Mouse (Mus musculus): Measurements from ENCODE around the gene Calm2. TPM values are rescaled to one million over a fixed set of nuclear protein-coding genes. Genes with fewer than 3 reads are reported as not detected.
A peak's percentile ranks its signal among the peaks of the same experiment; 100 is the strongest.

The Calm2 gene
- polyA plus RNA-seq, 1 experiment from 2014 or later: 1,017 TPM

DNA sequence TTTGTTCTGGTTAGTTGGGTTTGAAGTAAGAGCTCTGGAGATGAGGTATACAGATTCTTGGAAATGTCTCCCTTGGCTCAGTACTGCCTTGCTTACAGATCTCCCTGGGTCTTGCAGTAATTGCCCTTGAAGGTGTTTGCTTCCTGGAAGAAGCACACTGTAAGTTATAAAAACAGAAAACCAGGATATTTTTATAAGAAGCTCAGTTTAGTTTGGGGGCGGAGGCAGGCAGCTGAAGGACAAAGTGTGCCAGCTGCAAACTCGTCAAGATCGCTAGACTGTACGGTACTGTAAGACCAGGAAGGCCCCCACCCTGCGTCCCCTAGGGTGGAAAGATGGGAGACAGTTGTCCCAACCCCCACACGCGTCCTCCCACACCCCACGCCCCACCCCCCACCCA, 28.6 kb upstream of the Calm2 start:
- H3K4me2 ChIP-seq (ENCODE audit: low read depth, low read length): no peak overlapping the region
- no peak overlapping the region for H3K4me3 ChIP-seq (replicated peaks; ENCODE audit: low read length)
- H3K9ac ChIP-seq (ENCODE audit: low read length): no peak overlapping the region
- no peaks in the 10 kb centered on the region for H3K36me3 ChIP-seq (ENCODE audit: control insufficient read depth, insufficient read depth, low read length)
- WGBS: 48% methylated on average over 8 of the region's 8 CpGs
- no peaks in the 10 kb centered on the region for H3K27me3 ChIP-seq (ENCODE audit: control insufficient read depth, insufficient read depth, low read length)
- peaks cover 14% of the 10 kb centered on the region for H3K4me1 ChIP-seq (ENCODE audit: control insufficient read depth, insufficient read depth, low read length)
- no peak overlapping the region for H3K27ac ChIP-seq (ENCODE audit: low read length)
- H3K9me3 ChIP-seq (replicated peaks; ENCODE audit: control insufficient read depth, low read length): no peaks in the 10 kb centered on the region
- ATAC-seq (ENCODE audit: insufficient read depth, low FRiP score): no peak

DNA sequence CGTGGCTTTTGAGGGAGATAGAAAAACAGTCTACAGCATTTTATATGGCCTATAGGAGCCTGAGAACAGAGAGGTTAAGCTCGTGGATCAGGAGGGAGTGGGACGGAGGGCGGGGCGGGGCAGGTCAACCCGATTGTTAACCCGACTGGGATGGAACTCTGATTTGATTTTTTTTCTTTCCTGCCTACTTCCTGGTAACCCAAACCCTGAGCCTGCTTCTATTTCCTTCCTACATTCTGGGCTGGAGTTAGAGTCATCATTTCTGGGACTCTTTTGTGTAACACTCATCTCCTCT, 27.7 kb upstream of the Calm2 start:
- Histone ChIP-seq H3K27ac (ENCODE audit: low read length) (0 out of 2 replicates have a peak overlapping the region, but pooled peaks have one; percentile 8), H3K36me3 (ENCODE audit: control insufficient read depth, insufficient read depth, low read length) (no peaks in the 10 kb centered on the region), H3K9ac (ENCODE audit: low read length) (peak overlapping the region; percentile 60), H3K4me1 (ENCODE audit: control insufficient read depth, insufficient read depth, low read length) (peaks cover 14% of the 10 kb centered on the region), H3K27me3 (ENCODE audit: control insufficient read depth, insufficient read depth, low read length) (no peaks in the 10 kb centered on the region), H3K4me3 (replicated peaks; ENCODE audit: low read length) (peak overlapping the region; percentile 39), H3K9me3 (replicated peaks; ENCODE audit: control insufficient read depth, low read length) (no peaks in the 10 kb centered on the region), H3K4me2 (ENCODE audit: low read depth, low read length) (peak overlapping the region; percentile 57)
- 7% methylated on average over 7 of the region's 7 CpGs for whole genome bisulfite sequencing
- ATAC-seq (ENCODE audit: insufficient read depth, low FRiP score): peak; percentile 34; the same call in 1 of the 2 replicates

DNA sequence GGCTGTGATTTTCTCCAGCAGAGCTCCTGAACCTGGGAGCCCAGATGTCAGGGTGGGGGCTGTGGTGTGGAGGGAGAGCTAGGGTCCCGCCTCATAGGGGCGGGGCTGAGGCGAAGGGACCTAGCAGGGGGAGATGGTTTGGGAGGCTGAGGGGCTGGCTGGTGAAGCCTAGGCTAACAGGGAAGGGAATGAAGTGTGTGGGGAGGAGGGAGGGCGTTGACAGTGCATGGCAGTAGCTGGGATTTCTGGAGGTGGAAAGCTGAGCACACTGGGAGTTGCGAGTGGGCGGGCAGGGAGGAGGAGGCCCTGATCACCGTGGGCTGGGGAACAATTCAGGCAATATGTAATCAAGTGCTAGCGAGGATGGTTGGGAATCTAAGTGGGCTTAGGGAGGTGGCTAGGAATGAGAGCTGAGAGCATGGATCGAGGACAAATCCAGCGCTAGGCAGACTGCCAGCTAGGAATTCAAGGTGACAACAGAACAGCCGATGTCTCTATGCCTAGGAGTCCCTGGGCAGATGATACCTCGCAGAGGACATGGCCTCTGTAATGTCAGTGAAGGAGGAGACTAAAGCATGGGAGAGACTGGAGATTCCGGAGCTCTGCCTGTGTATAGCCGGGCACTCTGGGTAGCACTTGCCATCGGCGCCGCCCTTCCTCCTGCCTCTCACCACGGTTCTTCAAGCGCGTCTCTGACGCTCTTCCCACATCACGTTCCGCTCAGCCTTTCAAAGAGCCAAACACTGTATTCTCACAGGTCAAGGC, 27.2 kb upstream of the Calm2 start:
- peak overlapping the region; percentile 60 for H3K9ac ChIP-seq (ENCODE audit: low read length)
- 0 out of 2 replicates have a peak overlapping the region, but pooled peaks have one; percentile 8 for H3K27ac ChIP-seq (ENCODE audit: low read length)
- ATAC-seq (ENCODE audit: insufficient read depth, low FRiP score): peak; percentile 61
- H3K36me3 ChIP-seq (ENCODE audit: control insufficient read depth, insufficient read depth, low read length): no peaks in the 10 kb centered on the region
- H3K4me2 ChIP-seq (ENCODE audit: low read depth, low read length): peak overlapping the region; percentile 57
- H3K4me1 ChIP-seq (ENCODE audit: control insufficient read depth, insufficient read depth, low read length): peaks cover 14% of the 10 kb centered on the region
- no peaks in the 10 kb centered on the region for H3K27me3 ChIP-seq (ENCODE audit: control insufficient read depth, insufficient read depth, low read length)
- 2% methylated on average over 23 of the region's 23 CpGs for WGBS
- no peaks in the 10 kb centered on the region for H3K9me3 ChIP-seq (replicated peaks; ENCODE audit: control insufficient read depth, low read length)
- H3K4me3 ChIP-seq (replicated peaks; ENCODE audit: low read length): peak overlapping the region; percentile 39

DNA sequence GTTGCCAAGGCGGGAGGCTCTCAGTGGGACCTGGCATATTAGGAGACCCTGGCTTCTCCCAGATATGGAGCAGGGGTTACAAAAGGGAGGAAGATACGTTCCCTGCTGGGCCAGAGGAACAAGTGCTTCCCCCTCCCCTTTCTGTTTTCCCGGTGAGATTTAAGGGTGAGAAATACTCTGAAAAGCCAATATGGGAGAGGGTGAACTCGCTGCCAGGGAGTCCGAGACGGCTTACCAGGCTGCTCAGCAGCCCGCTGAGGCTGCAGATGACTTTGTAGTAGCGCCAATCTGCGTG, 26.7 kb upstream of the Calm2 start:
- no peaks in the 10 kb centered on the region for H3K27me3 ChIP-seq (ENCODE audit: control insufficient read depth, insufficient read depth, low read length)
- H3K9ac ChIP-seq (ENCODE audit: low read length): peak overlapping the region; percentile 60
- peak overlapping the region; percentile 39 for H3K4me3 ChIP-seq (replicated peaks; ENCODE audit: low read length)
- H3K9me3 ChIP-seq (replicated peaks; ENCODE audit: control insufficient read depth, low read length): no peaks in the 10 kb centered on the region
- H3K4me1 ChIP-seq (ENCODE audit: control insufficient read depth, insufficient read depth, low read length): peaks cover 14% of the 10 kb centered on the region
- WGBS: 12% methylated on average over 9 of the region's 9 CpGs
- no peaks in the 10 kb centered on the region for H3K36me3 ChIP-seq (ENCODE audit: control insufficient read depth, insufficient read depth, low read length)
- 0 out of 2 replicates have a peak overlapping the region, but pooled peaks have one; percentile 8 for H3K27ac ChIP-seq (ENCODE audit: low read length)
- no peak for ATAC-seq (ENCODE audit: insufficient read depth, low FRiP score)
- peak overlapping the region; percentile 57 for H3K4me2 ChIP-seq (ENCODE audit: low read depth, low read length)

DNA sequence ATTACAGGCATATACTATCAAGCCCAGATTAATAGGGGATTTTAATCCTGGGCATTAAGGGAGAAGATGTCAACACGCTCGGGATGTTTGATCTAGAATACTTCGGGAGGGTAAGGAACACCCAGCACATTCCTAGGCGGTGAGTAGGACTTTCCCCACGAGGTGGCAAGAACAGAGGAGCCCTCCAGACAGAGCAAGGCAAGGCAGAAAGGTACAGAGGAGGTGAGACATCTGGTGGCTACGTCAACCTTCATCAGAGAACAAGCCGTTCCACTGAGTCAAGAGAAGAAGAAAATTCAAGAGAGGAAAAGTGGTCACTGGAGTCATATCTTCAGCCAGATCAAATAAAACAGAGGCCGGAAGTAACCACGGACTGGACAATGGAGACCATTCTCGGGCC, 26.1 kb upstream of the Calm2 start:
- H3K4me3 ChIP-seq (replicated peaks; ENCODE audit: low read length): no peak overlapping the region

GRCm38 (mm10) chr17:87471661-87472060, 24.9 kb upstream of the Calm2 start:
- H3K9ac ChIP-seq (ENCODE audit: low read length): no peak overlapping the region
- no peaks in the 10 kb centered on the region for H3K27me3 ChIP-seq (ENCODE audit: control insufficient read depth, insufficient read depth, low read length)
- H3K4me3 ChIP-seq (replicated peaks; ENCODE audit: low read length): no peak overlapping the region
- 78% methylated on average over 6 of the region's 6 CpGs for WGBS
- no peak for ATAC-seq (ENCODE audit: insufficient read depth, low FRiP score)
- peaks cover 14% of the 10 kb centered on the region for H3K4me1 ChIP-seq (ENCODE audit: control insufficient read depth, insufficient read depth, low read length)
- no peaks in the 10 kb centered on the region for H3K36me3 ChIP-seq (ENCODE audit: control insufficient read depth, insufficient read depth, low read length)
- H3K4me2 ChIP-seq (ENCODE audit: low read depth, low read length): no peak overlapping the region
- no peak overlapping the region for H3K27ac ChIP-seq (ENCODE audit: low read length)
- H3K9me3 ChIP-seq (replicated peaks; ENCODE audit: control insufficient read depth, low read length): no peaks in the 10 kb centered on the region

More for the DNA sequence above, 26.1 kb upstream of the Calm2 start:
- no peak overlapping the region for H3K27ac ChIP-seq (ENCODE audit: low read length)
- peak; percentile 19; the same call in 1 of the 2 replicates for ATAC-seq (ENCODE audit: insufficient read depth, low FRiP score)
- H3K9me3 ChIP-seq (replicated peaks; ENCODE audit: control insufficient read depth, low read length): no peaks in the 10 kb centered on the region
- H3K27me3 ChIP-seq (ENCODE audit: control insufficient read depth, insufficient read depth, low read length): no peaks in the 10 kb centered on the region
- peaks cover 14% of the 10 kb centered on the region for H3K4me1 ChIP-seq (ENCODE audit: control insufficient read depth, insufficient read depth, low read length)
- H3K9ac ChIP-seq (ENCODE audit: low read length): peak overlapping the region; percentile 60; the same call in 1 of the 2 replicates
- peak overlapping the region; percentile 57 for H3K4me2 ChIP-seq (ENCODE audit: low read depth, low read length)
- 40% methylated on average over 10 of the region's 10 CpGs for WGBS
- H3K36me3 ChIP-seq (ENCODE audit: control insufficient read depth, insufficient read depth, low read length): no peaks in the 10 kb centered on the region

DNA sequence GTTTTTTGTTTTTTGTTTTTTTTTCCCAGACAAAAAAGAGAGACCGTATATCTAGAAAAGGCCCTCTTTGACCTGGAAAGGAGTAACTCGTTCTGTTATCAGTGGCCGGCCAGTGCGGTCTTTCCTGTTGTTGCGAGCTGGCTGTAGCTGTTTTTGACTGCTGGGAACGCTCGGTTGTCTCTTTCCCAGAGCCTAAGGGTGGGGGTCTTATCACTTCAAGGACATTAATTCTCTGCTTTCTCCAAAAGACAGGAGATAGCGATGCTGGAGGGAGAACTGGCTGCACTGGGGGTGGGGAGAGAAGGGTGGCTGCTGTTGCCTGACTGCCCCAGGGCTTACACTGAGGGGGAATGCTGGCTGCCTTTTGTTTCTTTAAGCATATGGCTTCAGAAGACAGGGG, 24.1 kb upstream of the Calm2 start:
- no peak overlapping the region for H3K9ac ChIP-seq (ENCODE audit: low read length)
- no peak for ATAC-seq (ENCODE audit: insufficient read depth, low FRiP score)
- WGBS: 54% methylated on average over 8 of the region's 8 CpGs
- no peak overlapping the region for H3K4me2 ChIP-seq (ENCODE audit: low read depth, low read length)
- H3K27me3 ChIP-seq (ENCODE audit: control insufficient read depth, insufficient read depth, low read length): no peaks in the 10 kb centered on the region
- H3K4me3 ChIP-seq (replicated peaks; ENCODE audit: low read length): no peak overlapping the region
- H3K36me3 ChIP-seq (ENCODE audit: control insufficient read depth, insufficient read depth, low read length): no peaks in the 10 kb centered on the region
- peaks cover 14% of the 10 kb centered on the region for H3K4me1 ChIP-seq (ENCODE audit: control insufficient read depth, insufficient read depth, low read length)
- no peaks in the 10 kb centered on the region for H3K9me3 ChIP-seq (replicated peaks; ENCODE audit: control insufficient read depth, low read length)
- no peak overlapping the region for H3K27ac ChIP-seq (ENCODE audit: low read length)

- H3K27ac ChIP-seq (ENCODE audit: low read length): no peak overlapping the region
- no peaks in the 10 kb centered on the region for H3K27me3 ChIP-seq (ENCODE audit: control insufficient read depth, insufficient read depth, low read length)
- 46% methylated on average over 8 of the region's 8 CpGs for WGBS
- no peak overlapping the region for H3K9ac ChIP-seq (ENCODE audit: low read length)
- no peak overlapping the region for H3K4me2 ChIP-seq (ENCODE audit: low read depth, low read length)
- no peaks in the 10 kb centered on the region for H3K36me3 ChIP-seq (ENCODE audit: control insufficient read depth, insufficient read depth, low read length)
- H3K4me1 ChIP-seq (ENCODE audit: control insufficient read depth, insufficient read depth, low read length): peaks cover 14% of the 10 kb centered on the region
- no peak overlapping the region for H3K4me3 ChIP-seq (replicated peaks; ENCODE audit: low read length)
- no peak for ATAC-seq (ENCODE audit: insufficient read depth, low FRiP score)
- H3K9me3 ChIP-seq (replicated peaks; ENCODE audit: control insufficient read depth, low read length): no peaks in the 10 kb centered on the region
Measured at GRCm38 (mm10) chr17:87470282-87470681, 23.5 kb upstream of the Calm2 start.

DNA sequence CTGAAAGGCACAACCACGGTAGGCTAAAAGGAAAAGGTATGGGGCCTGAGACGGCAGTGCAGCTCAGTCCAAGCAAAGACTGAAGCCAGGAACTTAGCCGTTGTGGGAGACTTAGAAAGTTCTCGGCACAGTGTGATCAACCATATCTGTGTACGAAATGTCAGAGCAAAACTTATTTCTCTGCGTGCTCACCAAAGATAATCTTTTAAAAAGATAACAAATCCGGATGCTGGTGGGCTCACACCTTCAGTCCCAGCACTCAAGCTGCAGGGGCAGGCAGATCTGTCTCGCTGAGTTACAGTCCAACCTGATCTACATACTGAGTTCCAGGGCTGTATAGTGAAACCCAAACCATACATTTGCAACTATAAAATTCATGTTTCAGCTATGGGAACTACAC, 22.7 kb upstream of the Calm2 start:
- WGBS: 72% methylated on average over 8 of the region's 8 CpGs
- no peak overlapping the region for H3K4me2 ChIP-seq (ENCODE audit: low read depth, low read length)
- H3K36me3 ChIP-seq (ENCODE audit: control insufficient read depth, insufficient read depth, low read length): no peaks in the 10 kb centered on the region
- no peaks in the 10 kb centered on the region for H3K9me3 ChIP-seq (replicated peaks; ENCODE audit: control insufficient read depth, low read length)
- H3K27ac ChIP-seq (ENCODE audit: low read length): no peak overlapping the region
- no peaks in the 10 kb centered on the region for H3K27me3 ChIP-seq (ENCODE audit: control insufficient read depth, insufficient read depth, low read length)
- peaks cover 10% of the 10 kb centered on the region for H3K4me1 ChIP-seq (ENCODE audit: control insufficient read depth, insufficient read depth, low read length)
- no peak overlapping the region for H3K4me3 ChIP-seq (replicated peaks; ENCODE audit: low read length)
- no peak for ATAC-seq (ENCODE audit: insufficient read depth, low FRiP score)
- no peak overlapping the region for H3K9ac ChIP-seq (ENCODE audit: low read length)
